Mouse (Mus musculus): ENCODE data around the gene Cadm1. TPM values are rescaled to one million over a fixed set of nuclear protein-coding genes. Genes with fewer than 3 reads are reported as not detected.

Gene Cadm1
- polyA plus RNA-seq, 1 experiment from 2014 or later = 20.9 TPM

DNA sequence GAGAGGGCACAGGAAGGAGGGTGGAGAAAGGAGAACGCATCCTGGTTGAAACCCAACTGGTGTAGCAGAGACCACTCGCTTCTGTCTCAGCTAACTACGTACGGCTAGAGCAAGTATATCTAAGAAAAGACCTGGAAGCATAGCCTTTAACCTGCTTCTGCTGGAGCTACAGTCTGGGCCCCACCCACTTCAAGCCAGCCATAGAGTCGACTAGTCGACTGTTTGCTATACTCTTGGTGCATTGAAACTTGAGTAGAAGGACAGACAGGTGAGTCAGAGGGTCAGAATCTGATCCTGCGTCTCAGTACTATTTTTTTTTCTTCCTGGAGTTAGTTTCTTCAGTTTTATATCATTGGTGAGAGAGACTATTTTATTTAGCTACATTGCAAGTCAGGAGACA, 78.5 kb downstream of the Cadm1 start:
- Histone ChIP-seq H3K36me3 (ENCODE audit: control insufficient read depth, insufficient read depth) (no peaks in the 10 kb centered on the region), H3K9ac (ENCODE audit: low read depth, low read length) (no peak overlapping the region), H3K9me3 (ENCODE audit: control insufficient read depth) (no peaks in the 10 kb centered on the region), H3K4me1 (replicated peaks; ENCODE audit: control insufficient read depth, insufficient read depth, low read length) (no peaks in the 10 kb centered on the region), H3K4me3 (ENCODE audit: low read depth, low read length) (no peak overlapping the region), H3K27me3 (replicated peaks; ENCODE audit: control insufficient read depth, insufficient read depth, low read length) (no peaks in the 10 kb centered on the region), H3K27ac (ENCODE audit: low read depth, low read length) (no peak overlapping the region), H3K4me2 (replicated peaks; ENCODE audit: low read depth) (no peak overlapping the region)
- no peak for TF ChIP-seq CTCF (IDR thresholded peaks at IDR 0.05; ENCODE audit: low read depth)
- ATAC-seq = no peak
- WGBS = 51% methylated on average over 7 of the region's 7 CpGs

DNA sequence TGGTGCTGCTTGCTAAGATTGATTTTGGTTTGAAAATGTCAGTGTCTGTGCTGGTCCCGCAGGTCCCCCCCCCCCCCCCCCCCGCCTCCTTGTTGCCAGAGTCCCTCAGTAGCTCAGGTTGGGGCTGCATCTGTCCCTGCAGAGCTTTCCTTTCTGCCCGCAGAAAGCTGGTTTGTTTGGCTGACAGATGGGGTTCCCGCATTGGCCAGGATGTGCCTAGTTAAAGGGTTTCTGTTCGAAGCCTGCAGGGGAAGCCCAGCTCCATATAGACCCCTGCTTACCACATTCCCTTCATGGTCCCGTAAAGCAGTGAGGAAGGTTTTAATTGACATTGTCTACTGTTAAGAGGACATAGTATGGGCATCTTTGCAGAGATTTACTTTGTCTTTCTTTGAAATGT, 78.9 kb downstream of the Cadm1 start:
- no peak for TF ChIP-seq CTCF (IDR thresholded peaks at IDR 0.05; ENCODE audit: low read depth)
- Histone ChIP-seq H3K27ac (ENCODE audit: low read depth, low read length) (no peak overlapping the region), H3K9me3 (ENCODE audit: control insufficient read depth) (no peaks in the 10 kb centered on the region), H3K27me3 (replicated peaks; ENCODE audit: control insufficient read depth, insufficient read depth, low read length) (no peaks in the 10 kb centered on the region), H3K4me2 (replicated peaks; ENCODE audit: low read depth) (no peak overlapping the region), H3K9ac (ENCODE audit: low read depth, low read length) (no peak overlapping the region), H3K36me3 (ENCODE audit: control insufficient read depth, insufficient read depth) (no peaks in the 10 kb centered on the region), H3K4me1 (replicated peaks; ENCODE audit: control insufficient read depth, insufficient read depth, low read length) (no peaks in the 10 kb centered on the region), H3K4me3 (ENCODE audit: low read depth, low read length) (no peak overlapping the region)
- 61% methylated on average over 5 of the region's 6 CpGs for WGBS
- ATAC-seq = no peak

- Histone ChIP-seq H3K36me3 (ENCODE audit: control insufficient read depth, insufficient read depth) (no peaks in the 10 kb centered on the region), H3K27ac (ENCODE audit: low read depth, low read length) (no peak overlapping the region), H3K27me3 (replicated peaks; ENCODE audit: control insufficient read depth, insufficient read depth, low read length) (no peaks in the 10 kb centered on the region), H3K4me1 (replicated peaks; ENCODE audit: control insufficient read depth, insufficient read depth, low read length) (no peaks in the 10 kb centered on the region), H3K9me3 (ENCODE audit: control insufficient read depth) (no peaks in the 10 kb centered on the region), H3K9ac (ENCODE audit: low read depth, low read length) (no peak overlapping the region), H3K4me2 (replicated peaks; ENCODE audit: low read depth) (no peak overlapping the region), H3K4me3 (ENCODE audit: low read depth, low read length) (no peak overlapping the region)
- TF ChIP-seq CTCF (IDR thresholded peaks at IDR 0.05; ENCODE audit: low read depth) = no peak
- 80% methylated on average over 4 of the region's 4 CpGs for WGBS
- ATAC-seq = no peak
Measured at GRCm38 (mm10) chr9:47609443-47609842, 79.5 kb downstream of the Cadm1 start.

DNA sequence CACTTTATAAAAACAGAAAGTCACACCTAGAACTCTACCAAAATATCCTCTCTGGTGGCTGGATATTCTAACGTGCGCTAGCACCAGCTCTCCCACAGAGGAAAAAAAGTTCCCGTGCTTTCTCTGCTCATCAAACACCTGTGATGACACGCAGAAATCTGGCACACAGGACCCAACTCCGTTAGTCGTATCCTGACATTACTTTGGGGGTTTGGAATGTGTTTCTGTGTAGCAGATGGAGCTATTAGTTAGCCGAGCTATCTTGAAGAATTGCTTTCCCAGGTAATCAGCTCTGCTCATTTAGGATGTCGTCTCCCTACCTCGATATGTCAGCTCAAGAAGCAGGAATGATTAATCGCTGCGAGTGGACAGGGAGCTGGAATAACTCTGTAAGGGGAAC, 80.3 kb downstream of the Cadm1 start:
- no peak overlapping the region for H3K9ac ChIP-seq (ENCODE audit: low read depth, low read length)
- no peaks in the 10 kb centered on the region for H3K36me3 ChIP-seq (ENCODE audit: control insufficient read depth, insufficient read depth)
- TF ChIP-seq CTCF (IDR thresholded peaks at IDR 0.05; ENCODE audit: low read depth) = no peak
- no peak overlapping the region for H3K27ac ChIP-seq (ENCODE audit: low read depth, low read length)
- 71% methylated on average over 11 of the region's 11 CpGs for WGBS
- H3K4me2 ChIP-seq (replicated peaks; ENCODE audit: low read depth) = no peak overlapping the region
- H3K9me3 ChIP-seq (ENCODE audit: control insufficient read depth) = no peaks in the 10 kb centered on the region
- ATAC-seq = no peak
- H3K4me1 ChIP-seq (replicated peaks; ENCODE audit: control insufficient read depth, insufficient read depth, low read length) = no peaks in the 10 kb centered on the region
- H3K27me3 ChIP-seq (replicated peaks; ENCODE audit: control insufficient read depth, insufficient read depth, low read length) = no peaks in the 10 kb centered on the region
- no peak overlapping the region for H3K4me3 ChIP-seq (ENCODE audit: low read depth, low read length)

GRCm38 (mm10) chr9:47612894-47613412, 83.0 kb downstream of the Cadm1 start:
- Histone ChIP-seq H3K36me3 (ENCODE audit: control insufficient read depth, insufficient read depth) (no peaks in the 10 kb centered on the region), H3K4me2 (replicated peaks; ENCODE audit: low read depth) (no peak overlapping the region), H3K9me3 (ENCODE audit: control insufficient read depth) (no peaks in the 10 kb centered on the region), H3K27me3 (replicated peaks; ENCODE audit: control insufficient read depth, insufficient read depth, low read length) (no peaks in the 10 kb centered on the region), H3K4me1 (replicated peaks; ENCODE audit: control insufficient read depth, insufficient read depth, low read length) (no peaks in the 10 kb centered on the region), H3K4me3 (ENCODE audit: low read depth, low read length) (no peak overlapping the region), H3K9ac (ENCODE audit: low read depth, low read length) (no peak overlapping the region), H3K27ac (ENCODE audit: low read depth, low read length) (no peak overlapping the region)
- WGBS = 78% methylated on average over 13 of the region's 13 CpGs
- ATAC-seq = no peak
- TF ChIP-seq CTCF (IDR thresholded peaks at IDR 0.05; ENCODE audit: low read depth) = no peak

GRCm38 (mm10) chr9:47615049-47615448, 85.1 kb downstream of the Cadm1 start:
- no peak for ATAC-seq
- H3K4me1 ChIP-seq (replicated peaks; ENCODE audit: control insufficient read depth, insufficient read depth, low read length) = no peaks in the 10 kb centered on the region
- TF ChIP-seq CTCF (IDR thresholded peaks at IDR 0.05; ENCODE audit: low read depth) = no peak
- no peak overlapping the region for H3K9ac ChIP-seq (ENCODE audit: low read depth, low read length)
- WGBS = 71% methylated on average over 6 of the region's 6 CpGs
- no peak overlapping the region for H3K4me2 ChIP-seq (replicated peaks; ENCODE audit: low read depth)
- H3K27ac ChIP-seq (ENCODE audit: low read depth, low read length) = no peak overlapping the region
- H3K27me3 ChIP-seq (replicated peaks; ENCODE audit: control insufficient read depth, insufficient read depth, low read length) = no peaks in the 10 kb centered on the region
- no peak overlapping the region for H3K4me3 ChIP-seq (ENCODE audit: low read depth, low read length)
- no peaks in the 10 kb centered on the region for H3K36me3 ChIP-seq (ENCODE audit: control insufficient read depth, insufficient read depth)
- H3K9me3 ChIP-seq (ENCODE audit: control insufficient read depth) = no peaks in the 10 kb centered on the region

- Histone ChIP-seq H3K27ac (ENCODE audit: low read depth, low read length) (no peak overlapping the region), H3K4me2 (replicated peaks; ENCODE audit: low read depth) (no peak overlapping the region), H3K9ac (ENCODE audit: low read depth, low read length) (no peak overlapping the region), H3K36me3 (ENCODE audit: control insufficient read depth, insufficient read depth) (no peaks in the 10 kb centered on the region), H3K27me3 (replicated peaks; ENCODE audit: control insufficient read depth, insufficient read depth, low read length) (no peaks in the 10 kb centered on the region), H3K4me3 (ENCODE audit: low read depth, low read length) (no peak overlapping the region), H3K4me1 (replicated peaks; ENCODE audit: control insufficient read depth, insufficient read depth, low read length) (no peaks in the 10 kb centered on the region), H3K9me3 (ENCODE audit: control insufficient read depth) (no peaks in the 10 kb centered on the region)
- no peak for TF ChIP-seq CTCF (IDR thresholded peaks at IDR 0.05; ENCODE audit: low read depth)
- ATAC-seq = no peak
- WGBS = 48% methylated on average over 4 of the region's 4 CpGs
Measured at GRCm38 (mm10) chr9:47616391-47616790, 86.4 kb downstream of the Cadm1 start.
